Mouse (Mus musculus) megakaryocyte-erythroid progenitor cell, adult 5-6 weeks (primary cell): Measurements from ENCODE around the gene Elavl4. TPM values are rescaled to one million over a fixed set of nuclear protein-coding genes. Genes with fewer than 3 reads are reported as not detected.

ENCODE experiments used
- ATAC-seq: replicated peaks from 2 replicates; pipeline ENCODE4 v1.8.0; 2016; ENCODE audit warnings: mild to moderate bottlenecking, inconsistent platforms; ENCODE audit not compliant: severe bottlenecking, poor library complexity, low FRiP score, low TSS enrichment
- total RNA-seq, 2 experiments: library from RNA; stranded (forward) in 1 of 2; stranded (reverse) in 1 of 2; fragments of 200-1000, 215-1000 nt in 1 of 2; fragments of >200 nt in 1 of 2; fragmentation: Nextera tagmentation in 1 of 2; gene quantifications; 2 replicates each; pipeline ENCODE4 v1.2.3; 2014 to 2017

Elavl4 gene
- not detected in 2 replicates for total RNA-seq (2014; fragmentation: Nextera tagmentation)
- not detected in 2 replicates for total RNA-seq (2017)

GRCm38 (mm10) chr4:110351178-110352000 is at the start of gene Elavl4:
Elavl4 (minus strand) TSS chr4:110351909.
- 0 out of 2 replicates have a peak, but pooled peaks have one; percentile 41 for ATAC-seq

DNA sequence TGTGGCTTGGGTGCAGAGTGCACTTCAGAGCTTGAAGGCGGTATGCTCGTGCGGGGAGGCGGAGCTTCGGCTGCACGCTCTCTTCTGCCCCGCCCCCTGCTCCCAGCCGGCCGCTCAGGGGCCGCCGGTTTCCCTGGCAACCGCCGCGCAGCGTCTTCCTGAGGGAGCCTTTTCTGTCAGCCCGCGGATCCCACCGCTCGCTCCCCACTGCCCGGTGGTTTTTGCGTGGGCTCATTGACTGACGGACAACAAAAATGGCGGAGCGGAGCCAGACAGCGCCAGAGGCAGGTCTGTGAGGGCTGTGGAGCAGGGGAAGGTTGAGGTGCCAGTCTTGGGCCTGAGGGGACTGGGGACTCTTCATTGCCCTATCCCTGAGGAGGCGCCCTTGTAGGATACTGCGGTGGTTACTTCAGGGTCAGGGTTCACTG is 45.9 kb upstream of the Elavl4 start, which contains the start of gene Agbl4:
Gene Agbl4 (plus strand): TSS at position 44 of the 428 bp plus-strand sequence.
- ATAC-seq, result peak; percentile 47; the same call in 1 of the 2 replicates

GRCm38 (mm10) chr4:110396221-110396620 is 44.5 kb upstream of the Elavl4 start:
- ATAC-seq, result no peak

DNA sequence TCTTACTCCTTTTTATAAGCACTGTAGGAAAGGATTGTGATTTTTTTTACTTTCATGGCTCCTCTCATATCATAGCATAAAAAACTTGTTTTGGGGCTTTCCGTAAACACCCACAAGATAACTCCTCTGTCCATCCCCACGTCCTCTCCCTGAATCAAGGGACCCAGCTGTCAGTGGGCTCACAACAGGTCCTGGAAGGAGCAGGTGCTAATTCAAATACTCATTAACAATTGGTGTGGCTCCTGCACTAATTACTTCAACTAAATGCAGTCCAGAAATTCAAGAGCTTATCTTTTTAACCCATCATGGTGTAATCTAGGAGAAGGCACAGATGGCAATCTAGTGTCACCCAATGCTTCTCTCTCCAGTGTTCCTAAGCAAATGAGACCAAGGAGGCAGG is 8.9 kb upstream of the Elavl4 start:
- ATAC-seq, result no peak

- 0 out of 2 replicates have a peak, but pooled peaks have one; percentile 4 for ATAC-seq
Observed at GRCm38 (mm10) chr4:110352001-110352369, 276 bp upstream of the Elavl4 start.

- ATAC-seq, result no peak
Observed at GRCm38 (mm10) chr4:110350856-110351177, 892 bp downstream of the Elavl4 start.

DNA sequence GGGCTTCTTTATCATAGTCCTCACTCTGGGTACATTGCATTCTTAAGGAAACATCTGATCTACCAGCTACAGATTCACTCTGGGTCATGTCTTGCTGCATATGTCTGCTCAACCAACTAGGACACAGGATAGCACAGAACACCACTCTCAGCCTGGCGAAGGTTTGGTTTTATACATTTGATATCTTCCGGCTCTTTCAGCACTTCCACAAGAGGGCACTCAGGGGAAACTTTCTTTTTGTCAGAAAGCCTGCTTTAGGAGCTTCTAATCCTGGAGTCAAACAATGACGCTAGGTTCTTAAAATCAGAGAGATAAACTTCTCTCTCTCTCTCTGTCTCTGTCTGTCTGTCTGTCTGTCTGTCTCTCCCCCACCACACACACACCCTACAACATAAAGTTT is 27.8 kb downstream of the Elavl4 start:
- ATAC-seq, result no peak

GRCm38 (mm10) chr4:110312126-110312525 is 39.6 kb downstream of the Elavl4 start:
- ATAC-seq, result no peak

GRCm38 (mm10) chr4:110306972-110307371 is 44.7 kb downstream of the Elavl4 start:
- ATAC-seq, result no peak

DNA sequence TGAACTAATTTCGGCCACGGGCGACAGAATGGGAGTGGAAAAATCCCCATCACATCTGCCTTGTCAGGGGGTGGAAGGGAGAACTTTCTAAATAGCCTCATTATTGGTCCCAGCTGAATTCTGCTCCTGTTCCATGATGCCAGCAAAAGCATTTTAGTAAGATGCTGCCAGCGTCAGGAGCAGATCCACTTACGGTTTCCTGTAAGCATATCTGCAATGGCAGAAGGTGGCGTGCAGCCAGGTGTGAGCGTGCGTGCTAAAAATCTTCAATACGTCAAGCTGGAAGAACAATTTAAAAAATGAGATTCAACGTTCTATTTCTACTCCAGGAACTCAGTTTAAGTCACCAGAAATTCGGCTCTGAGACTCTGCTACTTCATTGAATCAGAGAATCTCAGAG is 45.1 kb downstream of the Elavl4 start:
- no peak for ATAC-seq

GRCm38 (mm10) chr4:110295793-110296192 is 55.9 kb downstream of the Elavl4 start:
- ATAC-seq, result no peak

DNA sequence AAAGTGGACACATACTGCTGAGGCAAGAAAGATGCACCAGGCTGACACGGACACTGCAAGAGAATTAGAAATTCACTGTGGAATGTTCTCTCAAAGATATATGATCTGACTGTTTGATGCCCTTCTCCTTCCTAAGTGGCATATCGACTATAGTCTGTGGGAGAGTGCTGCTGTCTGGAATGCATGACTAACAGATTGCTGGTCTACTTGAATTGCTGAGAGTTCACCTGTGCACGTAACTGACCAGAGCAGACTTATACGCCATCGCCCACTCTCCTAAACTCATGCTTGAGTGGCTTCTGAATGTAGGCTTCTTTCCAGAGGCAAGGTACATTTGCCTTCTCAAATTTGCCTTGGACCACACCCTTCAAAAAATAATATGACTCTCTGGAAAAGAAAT is 58.5 kb downstream of the Elavl4 start:
- no peak for ATAC-seq

GRCm38 (mm10) chr4:110292471-110292870 is 59.2 kb downstream of the Elavl4 start:
- no peak for ATAC-seq

DNA sequence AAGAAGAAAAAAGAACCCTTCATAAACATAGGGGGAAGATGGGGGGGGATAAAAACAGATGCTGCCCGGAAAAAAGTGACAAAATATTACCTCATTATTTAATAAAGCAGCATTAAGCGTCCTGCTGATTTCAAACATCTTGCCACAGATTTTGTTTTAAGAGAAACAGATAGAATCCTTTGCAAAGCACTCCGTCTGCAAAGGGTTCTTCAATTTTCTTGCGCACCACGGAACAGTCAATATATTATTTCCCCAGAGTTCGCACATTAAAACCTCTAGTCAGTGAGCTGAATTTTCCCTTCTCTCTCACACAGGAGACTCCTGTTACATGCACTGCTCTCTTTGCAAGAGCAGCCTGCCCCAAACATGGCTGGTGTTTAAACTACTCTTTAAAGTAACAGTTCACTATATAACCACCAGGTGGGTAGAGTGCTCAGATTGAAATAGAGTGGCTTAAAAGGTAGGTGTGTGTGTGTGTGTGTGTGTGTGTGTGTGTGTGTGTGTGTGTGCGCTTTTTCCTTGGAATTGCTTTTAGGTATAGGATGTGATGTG is 61.1 kb downstream of the Elavl4 start:
- ATAC-seq, result no peak

DNA sequence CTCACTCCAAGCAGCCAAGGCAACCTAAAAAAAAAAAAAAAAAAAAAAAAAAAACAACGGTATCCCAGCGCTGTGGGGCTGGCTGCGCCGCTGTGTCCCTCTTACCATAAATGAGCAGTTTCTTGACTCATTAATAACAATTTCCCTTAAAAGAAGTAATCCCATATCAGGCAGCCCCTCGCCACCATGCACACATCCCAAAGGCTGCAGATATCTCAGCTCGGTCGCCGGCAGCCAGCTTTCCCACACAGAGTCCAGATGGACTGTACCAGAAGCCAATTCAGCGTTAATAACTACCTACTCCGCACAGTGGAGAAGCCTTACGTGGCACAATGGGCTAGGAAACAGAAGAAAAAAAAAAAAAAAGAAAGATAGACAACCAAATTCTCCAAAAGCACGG is 61.7 kb downstream of the Elavl4 start:
- no peak for ATAC-seq

- no peak for ATAC-seq
Observed at GRCm38 (mm10) chr4:110287412-110288067, 64.2 kb downstream of the Elavl4 start.

- no peak for ATAC-seq
Observed at GRCm38 (mm10) chr4:110286841-110287240, 64.9 kb downstream of the Elavl4 start.

DNA sequence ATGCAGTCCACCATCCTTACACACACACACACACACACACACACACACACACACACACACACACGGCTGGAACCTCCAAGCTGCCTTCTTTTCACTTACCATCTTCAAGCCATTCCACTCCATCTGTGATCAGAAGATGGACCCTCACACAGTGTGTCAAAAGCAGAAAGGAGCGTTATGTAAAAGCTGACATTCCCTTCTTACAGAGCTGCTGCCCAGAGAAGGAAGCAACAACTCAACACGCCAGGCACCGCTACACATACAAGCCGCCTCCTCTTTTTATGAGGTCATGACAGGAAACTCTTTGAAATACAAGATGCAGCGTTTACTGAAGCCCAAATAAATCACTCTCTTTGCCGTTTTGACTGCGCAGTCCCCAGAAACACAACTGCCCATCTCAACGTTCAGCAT is 65.3 kb downstream of the Elavl4 start:
- no peak for ATAC-seq

DNA sequence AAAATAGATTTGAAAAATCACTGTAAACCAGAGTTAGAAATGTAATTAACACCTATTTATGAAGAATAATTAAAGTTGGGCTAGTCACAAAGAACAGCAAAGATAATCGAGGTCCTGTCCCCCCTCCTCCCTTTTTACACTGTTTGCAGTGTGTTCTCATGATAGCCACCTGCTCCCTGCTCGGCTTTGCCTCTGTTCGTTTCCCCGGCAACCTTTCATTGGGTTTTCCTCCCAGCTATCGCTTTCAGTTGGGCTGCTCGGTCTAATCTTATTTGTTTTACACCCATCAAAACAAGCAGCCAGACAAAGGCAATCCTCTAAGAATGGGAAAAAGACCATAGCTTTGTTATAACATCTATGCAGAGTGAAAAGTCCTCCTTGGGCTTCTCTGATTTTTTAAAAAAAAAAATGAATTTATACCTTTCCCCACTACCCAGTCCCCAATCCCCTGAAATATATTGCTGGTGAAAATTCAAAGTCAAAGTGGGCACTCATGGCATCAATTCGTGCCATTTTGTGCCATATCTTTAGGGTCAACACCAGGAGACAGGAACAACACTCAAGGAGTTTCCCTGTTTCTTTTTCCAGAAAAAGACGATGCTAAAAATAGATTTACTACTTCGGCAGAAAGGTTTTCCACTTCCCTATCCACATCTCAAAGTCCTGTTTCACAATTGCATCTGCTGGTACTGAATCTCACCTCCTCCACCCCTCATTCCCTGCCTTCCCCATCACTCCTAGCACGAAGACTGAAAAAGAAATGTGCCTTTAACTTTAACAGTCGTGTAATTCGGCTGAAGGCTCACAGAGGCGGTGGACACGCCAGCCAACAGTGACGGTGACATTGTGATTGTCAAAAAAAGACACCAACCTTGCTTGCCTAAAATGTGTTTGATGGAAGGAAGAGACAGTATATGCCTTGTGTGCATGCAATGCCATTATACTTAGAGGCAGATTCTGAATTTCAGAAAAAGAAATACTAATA is 66.1 kb downstream of the Elavl4 start:
- no peak for ATAC-seq
